Mouse (Mus musculus) ES-E14 (cell line): Measurements from ENCODE around the gene Plekho1. TPM values are rescaled to one million over a fixed set of nuclear protein-coding genes. Genes with fewer than 3 reads are reported as not detected.

Experiments used
- DNase-seq: peaks from one replicate; pipeline ENCODE4 v3.0.0-alpha.2; 2013; ENCODE audit warnings: low read depth, low spot score
- H3K27ac ChIP-seq: 2 replicates; pipeline ENCODE4 v1.5.1; 2012; ENCODE audit warnings: low read depth, mild to moderate bottlenecking, low read length, moderate library complexity, mixed read lengths; ENCODE audit not compliant: poor library complexity, insufficient read depth, severe bottlenecking
- H3K36me3 ChIP-seq: 2 replicates; pipeline ENCODE4 v1.6.1; 2012; ENCODE audit warnings: mild to moderate bottlenecking, low read length, moderate library complexity, mixed read lengths; ENCODE audit not compliant: control insufficient read depth, poor library complexity, insufficient read depth, severe bottlenecking
- H3K4me1 ChIP-seq, 2 experiments: fragments of 150-350 bp in 1 of 2; sonication (generic) in 1 of 2; 2 replicates each; pipeline ENCODE4 v1.6.1; 2012; ENCODE audit warnings: low read length in 2 of 2, mild to moderate bottlenecking in 1 of 2, mixed read lengths in 1 of 2; ENCODE audit not compliant: control insufficient read depth in 2 of 2, insufficient read depth in 2 of 2, poor library complexity in 1 of 2
- H3K4me3 ChIP-seq, 2 experiments: fragments of 150-350 bp in 1 of 2; sonication (generic) in 1 of 2; 2 replicates each; pipeline ENCODE4 v1.5.1; 2012; ENCODE audit warnings: low read length in 2 of 2, low read depth in 1 of 2, mild to moderate bottlenecking in 1 of 2, mixed read lengths in 1 of 2; ENCODE audit not compliant: insufficient read depth in 1 of 2, poor library complexity in 1 of 2, severe bottlenecking in 1 of 2
- H3K9ac ChIP-seq: 2 replicates; pipeline ENCODE4 v1.6.1; 2012; ENCODE audit warnings: low read depth, mild to moderate bottlenecking, low read length, mixed read lengths; ENCODE audit not compliant: poor library complexity, insufficient read depth, severe bottlenecking
- H3K9me3 ChIP-seq: fragments of 150-350 bp; sonication (generic); 2 replicates; pipeline ENCODE4 v1.6.1; 2012; ENCODE audit warnings: low read depth, mild to moderate bottlenecking, low read length; ENCODE audit not compliant: control insufficient read depth, insufficient read depth
- CHD2 ChIP-seq: IDR thresholded peaks from 2 replicates; pipeline ENCODE4 v1.6.1; 2014; ENCODE audit warnings: mild to moderate bottlenecking, low read depth, low read length, inconsistent platforms
- HCFC1 ChIP-seq: IDR thresholded peaks from 2 replicates; pipeline ENCODE4 v1.6.1; 2012; ENCODE audit warnings: low read length, inconsistent platforms, borderline replicate concordance; ENCODE audit not compliant: insufficient read depth
- MAFK ChIP-seq: IDR thresholded peaks from 2 replicates; pipeline ENCODE4 v1.6.1; 2014; ENCODE audit warnings: mild to moderate bottlenecking, low read depth, low read length, inconsistent platforms; ENCODE audit not compliant: insufficient read depth
- ZC3H11A ChIP-seq: IDR thresholded peaks from 2 replicates; pipeline ENCODE4 v1.6.1; 2012; ENCODE audit warnings: low read depth, mild to moderate bottlenecking, inconsistent platforms, low read length, borderline replicate concordance
- ZNF384 ChIP-seq: IDR thresholded peaks from 2 replicates; pipeline ENCODE4 v1.6.1; 2012; ENCODE audit warnings: low read depth, low read length, inconsistent platforms
- in situ Hi-C, 2 experiments: fragments of 600-800 bp; cut with MboI; formaldehyde crosslinking; loops; one replicate each; pipeline ENCODE4 v1.15.1; 2025; ENCODE audit warnings: low sequenced_read_pairs in 2 of 2, inconsistent platforms in 1 of 2; ENCODE audit not compliant: unreplicated experiment in 2 of 2
- total RNA-seq: library from RNA; depleted of rRNA; stranded (reverse); fragments of 300-350 nt; gene quantifications from 2 replicates; pipeline ENCODE4 v1.2.3, GENCODE M21; 2012

Plekho1 gene
- total RNA-seq, 1 experiment = 19.6 TPM

- Histone ChIP-seq H3K4me1 (peaks cover 5 to 24% of the 10 kb centered on the region in 2 experiments; a peak in 3 of 4 replicates), H3K4me3 (no peak overlapping the region), H3K9ac (no peak overlapping the region), H3K27ac (no peak overlapping the region), H3K9me3 (no peaks in the 10 kb centered on the region), H3K36me3 (peaks cover 2% of the 10 kb centered on the region; the same call in 1 of the 2 replicates)
- no peak for DNase-seq
- no peak for TF ChIP-seq ZC3H11A
- no peak for TF ChIP-seq ZNF384
- no peak for TF ChIP-seq MAFK
- no peak for TF ChIP-seq HCFC1
- no peak for TF ChIP-seq CHD2
- in situ Hi-C loops = no loop called here
These were observed 8.3 kb downstream of the Plekho1 start for GRCm38 (mm10) chr3:95987386-95988110.

DNA sequence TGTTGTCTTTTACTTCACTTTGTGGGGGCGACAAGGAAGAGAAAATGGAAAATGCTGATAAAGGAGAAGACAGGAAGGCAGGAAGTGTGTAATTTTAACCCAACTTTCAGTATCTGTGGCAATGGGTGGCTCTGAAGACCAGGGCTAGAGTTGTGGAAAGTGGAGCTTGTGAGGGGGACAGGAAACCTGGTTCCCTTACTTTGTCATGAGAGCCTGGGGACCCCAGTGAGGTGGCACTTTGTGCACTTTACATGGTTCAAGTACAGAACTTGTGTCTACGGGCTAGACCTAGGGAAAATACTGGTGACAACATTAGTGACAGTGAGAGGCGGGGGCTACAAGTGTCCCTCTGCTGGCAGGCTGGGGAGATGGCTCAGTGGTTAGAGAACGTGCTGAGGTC is 8.8 kb downstream of the Plekho1 start:
- no peak for DNase-seq
- Histone ChIP-seq H3K36me3 (peaks cover 2% of the 10 kb centered on the region; the same call in 1 of the 2 replicates), H3K4me3 (no peak overlapping the region), H3K9me3 (no peaks in the 10 kb centered on the region), H3K9ac (no peak overlapping the region), H3K27ac (no peak overlapping the region), H3K4me1 (peaks cover 5 to 22% of the 10 kb centered on the region in 2 experiments; a peak in 3 of 4 replicates)
- in situ Hi-C loops = no loop called here
- no peak for TF ChIP-seq ZNF384
- no peak for TF ChIP-seq CHD2
- TF ChIP-seq ZC3H11A = no peak
- no peak for TF ChIP-seq MAFK

DNA sequence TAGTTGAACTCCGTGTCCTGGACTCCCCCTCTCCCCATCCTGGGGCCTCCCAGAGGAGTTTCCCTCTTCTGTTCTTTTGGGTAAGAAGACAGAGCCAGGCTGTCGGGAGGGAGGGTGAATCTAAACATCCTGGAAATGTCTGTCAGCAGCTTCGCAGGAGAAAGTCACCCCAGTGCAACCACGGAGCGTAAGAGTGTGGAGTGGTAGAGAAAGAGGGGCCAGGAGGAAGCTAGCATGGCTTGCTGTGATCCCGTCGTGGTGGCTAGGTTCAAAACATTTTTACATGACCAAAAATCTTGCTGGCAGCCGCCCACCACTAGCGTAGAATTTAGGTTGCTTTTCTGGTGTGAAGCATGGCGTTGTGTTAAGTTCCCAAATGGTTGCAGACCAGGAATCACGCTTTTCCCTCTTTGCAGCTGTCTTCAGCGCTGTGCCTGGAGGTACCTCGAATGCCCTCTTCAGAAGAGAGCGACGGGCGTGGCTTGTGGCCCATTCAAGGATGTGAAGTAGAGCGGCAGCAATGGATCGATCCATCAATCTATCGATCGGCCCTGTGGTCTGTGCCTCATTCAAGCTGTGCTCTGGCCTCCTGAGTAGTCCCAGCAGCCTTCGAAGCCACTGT is 9.7 kb downstream of the Plekho1 start:
- in situ Hi-C loops = no loop called here
- Histone ChIP-seq H3K9me3 (no peaks in the 10 kb centered on the region), H3K27ac (no peak overlapping the region), H3K4me3 (peak overlapping the region; percentile 47 to 54; a peak in 3 of 4 replicates), H3K9ac (peak overlapping the region; percentile 47), H3K36me3 (peaks cover 2% of the 10 kb centered on the region; the same call in 1 of the 2 replicates), H3K4me1 (peaks cover 5 to 22% of the 10 kb centered on the region in 2 experiments; a peak in 3 of 4 replicates)
- DNase-seq = no peak
- no peak for TF ChIP-seq CHD2
- TF ChIP-seq HCFC1 = peak; percentile 45; the same call in 1 of the 2 replicates
- no peak for TF ChIP-seq MAFK

- TF ChIP-seq HCFC1 (no peak), MAFK (no peak), ZNF384 (no peak), ZC3H11A (no peak), CHD2 (no peak)
- in situ Hi-C loops = no loop called here
- peak overlapping the region; percentile 47 to 54 for H3K4me3 ChIP-seq
These were observed 10.4 kb downstream of the Plekho1 start for GRCm38 (mm10) chr3:95985209-95986000.

More at GRCm38 (mm10) chr3:95985209-95986000, 10.4 kb downstream of the Plekho1 start:
- no peak overlapping the region; the same call in 1 of the 2 replicates for H3K27ac ChIP-seq
- no peaks in the 10 kb centered on the region for H3K9me3 ChIP-seq
- DNase-seq = no peak
- peak overlapping the region; percentile 47 for H3K9ac ChIP-seq
- peaks cover 5 to 22% of the 10 kb centered on the region in 2 experiments; a peak in 3 of 4 replicates for H3K4me1 ChIP-seq
- peaks cover 2% of the 10 kb centered on the region; the same call in 1 of the 2 replicates for H3K36me3 ChIP-seq
